Mouse (Mus musculus): ENCODE measurements around the gene Samd8.

GRCm38 (mm10) chr14:21838336-21839017 is 88.1 kb downstream of the Samd8 start:
- TF ChIP-seq CTCF (IDR thresholded peaks at IDR 0.05; ENCODE audit: low read depth) (no peak), EP300 (IDR thresholded peaks at IDR 0.05; ENCODE audit: low read depth) (no peak)
